Mouse (Mus musculus) embryonic stem cell, embryonic (primary cell): ENCODE results near the gene Efcab2.

Source experiments
- CTCF ChIA-PET, 4 experiments: fragments of 300-600 bp in 2 of 4; fragments of 350-600 bp in 2 of 4; sonication (Branson Sonifier 250); formaldehyde crosslinking; loops; one replicate each; lab custom pipeline; 2022; ENCODE audit warnings: inconsistent platforms in 2 of 4; lab: Charles Lee
- POLR2A ChIA-PET, 4 experiments: fragments of 300-600 bp in 2 of 4; fragments of 350-600 bp in 2 of 4; sonication (Branson Sonifier 250); formaldehyde crosslinking; loops; one replicate each; lab custom pipeline; 2022; ENCODE audit warnings: antibody characterized with exemption in 4 of 4, inconsistent platforms in 1 of 4; lab: Charles Lee

Gene Efcab2

DNA sequence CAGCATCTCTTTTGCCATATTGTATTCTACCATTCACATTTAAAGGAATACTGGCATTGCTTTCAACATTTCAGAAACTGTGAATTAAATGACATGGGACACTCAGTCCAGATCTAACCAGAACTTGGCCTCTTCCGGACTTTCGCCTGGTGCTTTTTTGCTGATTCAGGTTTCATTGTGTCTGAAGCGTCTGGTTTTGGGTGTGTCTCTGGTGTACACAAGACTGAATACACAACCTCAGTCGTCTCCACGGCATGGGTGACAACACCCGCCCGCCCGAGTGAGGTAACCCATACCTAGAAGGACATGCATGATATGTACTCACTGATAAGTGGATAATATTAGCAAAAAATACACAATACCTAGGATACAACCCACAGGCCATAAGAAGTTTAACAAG is 101.1 kb downstream of the Efcab2 start:
- POLR2A ChIA-PET, result interaction anchor here in 1 of 4 experiments (0.8 kb wide), 1 partner anchor 43 kb away, joined by 3 read pairs; no protein-coding TSS in a partner anchor
- CTCF ChIA-PET, result no interaction called here

DNA sequence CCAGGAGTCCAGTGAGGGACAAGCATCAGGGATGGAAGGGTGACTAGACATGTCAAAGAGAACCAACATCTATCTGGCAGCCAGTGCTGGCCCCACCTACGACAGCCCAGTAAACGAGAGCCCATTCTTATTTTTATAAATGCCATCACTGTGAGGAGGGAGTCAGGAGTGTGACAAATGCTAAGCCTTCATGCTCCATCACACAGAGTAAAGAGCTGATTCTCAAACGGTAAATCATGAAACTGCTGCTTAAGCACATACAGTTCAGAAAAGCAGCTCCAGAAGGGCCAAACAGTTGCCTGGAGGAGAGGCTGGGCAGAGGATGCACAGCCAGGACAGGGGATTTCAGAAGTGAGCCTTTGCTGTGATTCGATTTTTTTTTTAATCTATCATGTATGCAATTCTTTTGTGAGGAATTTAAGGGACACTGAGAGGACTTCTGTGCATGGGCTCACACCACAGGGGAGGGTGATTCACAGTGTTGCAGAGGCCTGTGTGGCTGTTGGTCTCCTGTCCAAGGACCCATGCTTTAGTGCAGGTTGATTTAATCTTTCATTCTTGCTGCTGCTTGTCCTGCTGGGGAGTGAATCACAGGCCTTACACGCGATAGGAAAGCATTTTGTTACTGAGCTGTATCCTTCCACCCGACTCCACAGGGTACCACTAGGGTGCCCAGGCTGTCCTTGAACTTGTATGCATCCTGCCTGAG is 106.6 kb downstream of the Efcab2 start:
- ChIA-PET POLR2A (interaction anchor here in 1 of 4 experiments (1.2 kb wide), 1 partner anchor 178 kb away, joined by 3 read pairs; no protein-coding TSS in a partner anchor), CTCF (interaction anchor here in 1 of 4 experiments (0.6 kb wide), 1 partner anchor 10 kb away, joined by 3 read pairs; no protein-coding TSS in a partner anchor)

DNA sequence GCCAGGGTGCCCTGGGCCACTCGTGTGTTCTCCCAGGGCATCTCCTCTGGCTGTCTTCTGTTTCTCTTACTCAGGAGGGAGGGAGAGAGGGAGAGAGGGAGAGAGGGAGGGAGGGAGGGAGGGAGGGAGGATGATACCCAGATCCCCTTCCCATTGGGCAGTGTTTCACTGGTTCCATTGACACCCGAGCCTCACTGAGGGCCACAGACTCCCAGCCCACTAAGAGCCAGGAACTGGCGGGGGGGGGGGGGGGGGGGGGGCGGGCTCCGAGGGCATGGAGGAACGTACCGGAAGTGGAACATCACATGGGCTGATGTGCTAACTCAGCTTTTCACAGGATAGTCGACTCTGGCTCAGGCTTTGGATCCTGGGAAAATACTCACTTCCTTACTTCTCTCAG is 108.1 kb downstream of the Efcab2 start:
- ChIA-PET CTCF (no interaction called here), POLR2A (interaction anchor here in 1 of 4 experiments (0.8 kb wide), 1 partner anchor 9 kb away, joined by 3 read pairs; no protein-coding TSS in a partner anchor)

DNA sequence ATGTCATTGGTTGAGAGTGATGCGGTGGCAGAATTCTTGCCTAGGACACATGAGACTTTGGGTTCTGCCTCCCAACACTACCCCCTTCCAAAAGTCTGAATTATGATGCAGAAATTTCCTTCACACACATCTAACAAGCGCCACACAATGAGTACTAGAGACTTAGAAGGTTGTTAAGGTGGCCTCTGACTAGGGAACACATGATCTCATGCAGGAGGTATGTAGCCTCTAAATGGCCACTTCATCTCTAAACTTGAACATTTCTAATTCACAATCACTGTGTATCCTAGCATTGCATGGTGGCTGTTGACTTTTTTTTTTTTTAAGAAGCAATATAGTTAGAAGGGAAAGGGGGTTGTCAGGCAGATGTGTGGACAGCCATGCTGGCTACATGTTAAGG is 110.0 kb downstream of the Efcab2 start:
- ChIA-PET POLR2A (no interaction called here), CTCF (no interaction called here)

DNA sequence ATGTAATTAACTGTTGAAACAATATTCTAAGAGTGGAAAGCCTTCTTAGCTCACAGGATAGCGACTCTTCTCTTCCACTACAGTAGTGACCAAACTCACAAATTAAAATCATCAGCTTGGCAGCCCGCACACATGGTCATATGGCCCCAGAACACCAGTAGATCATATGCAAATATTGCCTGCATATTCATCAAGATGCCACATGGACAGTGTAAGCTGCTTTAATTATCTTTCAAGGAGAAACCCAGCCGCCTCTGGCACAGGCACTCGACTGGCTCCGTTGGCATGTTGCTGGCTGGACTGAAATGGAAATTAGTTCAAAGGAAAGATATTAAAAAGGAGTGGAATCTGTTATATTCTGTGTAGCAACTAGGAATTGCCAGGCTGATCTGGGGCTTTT is 116.5 kb downstream of the Efcab2 start:
- ChIA-PET POLR2A (no interaction called here), CTCF (interaction anchor here in 1 of 4 experiments (0.6 to 1.2 kb wide), 4 partner anchors 10 to 980 kb away, joined by 3 to 8 read pairs (median 4); no protein-coding TSS in a partner anchor)

DNA sequence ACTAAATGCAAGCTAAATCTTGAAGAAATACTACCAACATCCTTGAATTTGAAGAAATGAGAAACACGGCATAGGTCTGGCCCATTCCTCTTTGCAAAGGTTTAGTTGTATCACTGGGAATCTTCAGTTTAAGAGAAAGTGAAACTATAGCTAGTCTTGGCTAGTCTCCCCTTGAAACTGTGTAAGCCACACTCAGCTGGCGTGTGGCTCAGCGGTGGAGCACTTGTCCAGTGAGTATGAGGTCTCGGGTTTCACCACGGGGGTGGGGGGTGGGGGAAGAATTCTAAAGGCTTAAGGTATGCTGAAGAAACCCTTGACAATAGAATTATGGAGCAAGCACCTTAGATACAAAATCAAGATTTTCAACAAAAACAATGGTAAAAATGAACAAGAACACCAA is 117.3 kb downstream of the Efcab2 start:
- POLR2A ChIA-PET, result interaction anchor here in 2 of 4 experiments (0.8 to 1.1 kb wide), 2 partner anchors 17 to 139 kb away, joined by 3 to 4 read pairs; no protein-coding TSS in a partner anchor
- CTCF ChIA-PET, result interaction anchor here in 3 of 4 experiments (0.6 to 1.2 kb wide), 3 partner anchors 373 to 980 kb away, joined by 3 read pairs; no protein-coding TSS in a partner anchor

DNA sequence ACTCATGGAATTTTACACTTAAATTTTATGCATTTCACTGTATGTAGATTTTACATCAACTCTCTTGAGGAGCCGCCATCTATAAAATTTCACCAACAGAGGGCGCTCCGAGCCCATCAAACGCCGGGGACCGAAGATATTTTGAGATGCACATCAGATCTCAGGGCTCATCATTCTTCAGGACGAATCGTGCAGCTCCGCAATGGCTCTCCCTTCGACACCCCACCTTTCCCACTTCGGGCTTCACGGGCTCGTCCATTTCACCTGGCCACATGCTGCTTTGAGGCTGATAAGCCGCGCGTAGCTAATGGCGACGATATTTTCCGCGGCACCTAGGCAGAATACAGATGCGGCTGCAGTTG is 121.3 kb downstream of the Efcab2 start:
- ChIA-PET POLR2A (interaction anchor here in 2 of 4 experiments (0.6 to 1.6 kb wide), 3 partner anchors 40 to 699 kb away, joined by 3 to 5 read pairs (median 3); no protein-coding TSS in a partner anchor), CTCF (interaction anchor here (0.5 to 1.9 kb wide), 12 partner anchors 17 to 1156 kb away, joined by 3 to 5 read pairs (median 3); no protein-coding TSS in a partner anchor)

DNA sequence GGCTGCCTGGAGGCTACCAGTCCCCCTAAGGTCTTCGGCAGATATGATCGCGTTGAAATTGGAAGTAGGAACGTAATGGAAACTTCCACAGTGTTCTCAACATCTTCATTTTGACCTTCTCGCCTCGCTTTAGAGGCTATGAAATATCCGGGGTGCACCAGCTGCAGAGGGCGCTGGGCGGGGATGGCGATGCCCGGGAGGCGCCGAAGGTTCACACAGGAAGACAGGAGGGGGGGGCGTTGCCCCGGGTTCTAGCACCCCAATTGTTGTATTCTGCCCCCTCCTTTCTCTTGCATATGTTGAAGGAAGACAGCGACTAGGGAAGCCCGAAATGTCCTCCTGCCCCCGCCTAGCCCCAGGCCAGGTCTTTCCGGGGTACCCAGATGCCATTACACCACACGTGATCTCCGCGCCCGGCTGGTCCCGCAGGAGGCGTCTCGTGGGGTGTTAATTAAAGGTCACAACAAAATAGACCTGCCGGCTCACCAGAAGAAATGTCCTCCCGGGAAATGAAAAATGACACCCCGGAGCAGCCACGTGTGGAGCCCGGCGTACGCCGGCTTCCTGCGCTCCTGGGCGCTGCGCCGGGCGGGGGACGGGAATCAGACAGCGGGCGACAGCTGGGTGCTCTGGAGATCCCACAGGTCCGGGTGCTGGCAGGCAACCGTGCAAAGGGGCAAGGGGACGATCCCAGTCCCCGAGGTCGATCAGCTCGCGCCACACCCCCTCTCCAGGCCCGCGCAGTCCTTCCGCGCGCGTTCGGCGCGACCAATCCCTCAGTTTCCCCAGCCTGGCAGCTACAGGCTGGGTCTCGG is 121.9 kb downstream of the Efcab2 start:
- POLR2A ChIA-PET, result interaction anchor here in 3 of 4 experiments (0.6 to 2.4 kb wide), 17 partner anchors 17 to 1464 kb away, joined by 3 to 11 read pairs (median 3); no protein-coding TSS in a partner anchor
- CTCF ChIA-PET, result interaction anchor here (0.5 to 1.9 kb wide), 17 partner anchors 16 to 1155 kb away, joined by 3 to 5 read pairs (median 3); no protein-coding TSS in a partner anchor

DNA sequence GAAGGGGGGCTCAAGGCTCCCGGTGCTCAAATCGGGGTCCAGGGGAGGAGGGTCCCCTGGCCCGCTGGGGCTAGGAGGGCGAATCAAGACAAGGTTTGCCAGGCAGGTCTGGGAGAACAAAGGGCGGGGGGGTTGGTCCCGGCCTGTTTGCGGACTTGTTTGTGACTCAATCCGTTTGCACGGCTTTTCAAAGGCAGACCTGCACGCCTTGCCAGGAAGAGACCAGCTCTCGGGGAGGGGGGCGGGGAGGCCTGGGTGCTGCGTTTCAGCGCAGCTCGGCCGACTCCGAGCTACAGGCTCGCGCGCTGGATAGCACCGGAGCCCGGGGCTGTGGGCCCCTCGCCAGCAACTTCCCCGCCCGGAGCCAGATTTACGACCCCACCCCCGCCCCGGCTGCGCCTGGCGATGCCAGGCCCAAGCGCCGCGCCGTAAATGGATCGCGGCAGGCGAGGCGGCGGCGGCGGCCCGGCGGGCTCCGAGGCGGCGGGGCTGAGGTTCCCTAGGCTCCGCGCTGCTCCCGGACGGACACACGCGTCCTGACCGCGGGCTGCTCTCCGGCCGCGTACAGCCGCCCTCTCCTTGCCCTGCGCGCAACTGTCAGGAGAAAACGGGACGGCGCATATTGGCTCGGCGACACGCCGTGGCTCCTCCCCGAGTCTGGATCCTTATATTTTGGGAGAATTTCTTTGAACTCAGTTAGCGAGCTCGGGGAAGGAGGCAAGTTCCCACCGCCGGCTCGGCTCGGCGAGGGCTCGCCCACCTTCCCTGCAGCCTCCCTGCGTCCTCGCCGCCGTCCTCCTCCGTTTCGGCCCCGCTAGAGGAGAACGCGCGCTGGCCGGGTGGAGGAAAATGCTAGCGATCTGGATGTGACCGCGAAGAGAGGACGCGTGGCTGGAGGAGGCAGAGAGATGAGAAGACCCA is 122.8 kb downstream of the Efcab2 start, which contains the start of gene Kif26b:
Kif26b (plus strand) TSS at position 695 of the 921 bp plus-strand sequence.
- ChIA-PET CTCF (interaction anchor here in 3 of 4 experiments (0.6 to 2.0 kb wide), 7 partner anchors 223 to 969 kb away, joined by 3 to 12 read pairs (median 4); no protein-coding TSS in a partner anchor), POLR2A (interaction anchor here in 3 of 4 experiments (0.6 to 2.4 kb wide), 18 partner anchors 16 to 1465 kb away, joined by 3 to 11 read pairs (median 3); partner anchors contain the start of gene Efcab2 (in 1 of the 3))

DNA sequence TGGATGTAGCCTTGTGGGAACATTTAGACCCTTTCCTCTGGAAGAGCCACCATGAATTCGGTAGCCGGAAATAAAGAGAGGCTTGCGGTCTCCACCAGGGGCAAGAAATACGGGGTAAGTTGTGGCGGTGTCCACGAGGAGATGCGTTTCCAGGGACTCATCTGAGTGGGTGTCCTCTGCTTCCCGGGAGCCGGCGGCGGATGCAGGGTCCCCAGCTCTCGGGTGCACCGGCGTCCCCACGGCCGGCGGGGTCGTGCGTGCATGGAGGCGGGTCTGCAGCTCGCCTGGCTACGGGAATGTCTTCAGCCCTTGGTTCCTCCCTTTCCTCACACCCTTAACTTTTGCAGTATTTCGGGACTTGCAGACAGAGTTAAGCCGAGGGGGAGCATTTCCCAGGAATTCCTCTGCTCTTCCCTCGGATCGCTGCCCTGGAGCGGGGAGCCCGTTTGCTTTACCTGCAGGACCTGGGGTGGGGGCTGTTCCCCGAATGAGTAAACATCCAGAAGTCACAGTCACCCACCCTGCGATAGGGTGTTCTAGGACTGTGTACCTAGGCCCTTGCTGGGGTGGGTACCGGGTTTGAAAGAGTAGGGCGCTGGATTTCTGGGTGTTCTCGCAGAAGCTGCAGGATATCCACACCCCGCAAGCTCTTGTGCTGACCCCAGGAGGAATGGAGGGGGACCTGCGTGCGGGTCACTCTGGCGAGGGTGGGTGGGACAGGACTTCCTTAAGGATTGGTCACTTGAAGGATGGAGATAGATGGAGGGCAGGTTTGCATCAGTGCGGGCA is 123.8 kb downstream of the Efcab2 start:
- ChIA-PET POLR2A (interaction anchor here (0.5 to 2.4 kb wide), 20 partner anchors 13 to 987 kb away, joined by 3 to 11 read pairs (median 3); partner anchors contain the start of gene Efcab2 (in 1 of the 4)), CTCF (interaction anchor here (0.6 to 2.0 kb wide), 27 partner anchors 12 to 1094 kb away, joined by 3 to 12 read pairs (median 4); no protein-coding TSS in a partner anchor)

DNA sequence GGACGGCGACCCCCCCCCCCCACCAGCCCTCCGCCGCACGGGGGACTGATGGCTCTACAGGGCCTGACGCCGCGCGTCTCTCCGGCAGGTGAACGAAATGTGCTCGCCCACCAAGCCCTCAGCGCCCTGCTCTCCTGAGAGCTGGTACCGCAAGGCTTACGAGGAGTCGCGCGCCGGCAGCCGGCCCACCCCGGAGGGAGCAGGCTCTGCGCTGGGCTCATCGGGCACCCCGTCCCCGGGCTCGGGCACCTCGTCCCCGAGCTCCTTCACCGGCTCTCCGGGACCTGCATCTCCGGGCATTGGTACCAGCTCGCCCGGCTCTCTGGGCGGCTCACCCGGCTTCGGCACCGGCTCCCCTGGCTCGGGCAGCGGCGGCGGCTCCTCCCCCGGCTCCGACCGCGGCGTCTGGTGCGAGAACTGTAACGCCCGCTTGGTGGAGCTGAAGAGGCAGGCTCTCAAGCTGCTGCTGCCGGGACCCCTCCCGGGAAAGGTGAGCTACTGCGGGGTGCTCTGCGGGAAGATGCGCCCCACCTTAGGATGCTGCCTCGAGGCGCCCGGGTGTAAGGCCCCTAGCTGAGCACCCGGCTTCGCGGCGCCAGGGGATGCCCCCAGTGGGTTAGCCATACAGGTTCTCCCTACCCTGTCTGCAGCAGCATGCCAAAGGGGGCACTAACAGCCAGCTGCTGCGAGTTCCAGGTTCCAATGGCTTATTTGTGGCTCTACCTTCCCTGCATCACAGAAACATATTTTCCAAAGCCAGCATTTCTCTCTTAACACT is 124.6 kb downstream of the Efcab2 start:
- ChIA-PET CTCF (interaction anchor here (0.5 to 2.0 kb wide), 39 partner anchors 10 to 1093 kb away, joined by 3 to 12 read pairs (median 3); no protein-coding TSS in a partner anchor), POLR2A (interaction anchor here (0.5 to 1.3 kb wide), 22 partner anchors 12 to 987 kb away, joined by 3 to 11 read pairs (median 3); no protein-coding TSS in a partner anchor)
